ENCODE assay signal across 25 mouse cellular contexts in genomic region chr16:73449836-73450235, GRCm38 (mm10).
DNase-seq lines count a peak whose midpoint lies in the region; ATAC-seq and TF ChIP-seq lines count a peak whose summit lies in the region.
"Had no signal": no experiment of that assay in that cellular context is flagged by ENCODE, and none has a peak within 500 bp of the region (broad histone marks: within the 10 kb centered on the region; RNA-seq: fewer than 3 reads in every experiment).

No protein-coding gene starts in this region.

- 46% methylated on average over 7 of the region's 7 CpGs for WGBS in forebrain, embryonic 14.5 days
- WGBS in forebrain, embryonic 12.5 days = 72% methylated on average over 7 of the region's 7 CpGs
- 19% methylated on average over 7 of the region's 7 CpGs for WGBS in limb, embryonic 13.5 days

- TF ChIP-seq POLR2A in brain, embryonic 14.5 days (IDR thresholded peaks at IDR 0.05; ENCODE audit: borderline replicate concordance, extremely low read depth, insufficient read depth, insufficient read length, poor library complexity, severe bottlenecking) = no peak

- H3K27me3 ChIP-seq in forebrain, embryonic 14.5 days (replicated peaks; ENCODE audit: control insufficient read depth, insufficient read depth, low read length) = no peaks in the 10 kb centered on the region
- no peaks in the 10 kb centered on the region for H3K27me3 ChIP-seq in forebrain, embryonic 12.5 days
- H3K27me3 ChIP-seq in limb, embryonic 13.5 days = no peaks in the 10 kb centered on the region
- H3K27me3 ChIP-seq: embryonic facial prominence, embryonic 13.5 days; forebrain, embryonic 13.5 days; hindbrain, embryonic 13.5 days; intestine, embryonic 15.5 days had no signal

- H3K4me3 ChIP-seq in forebrain, embryonic 14.5 days (ENCODE audit: low read depth, low read length) = no peak overlapping the region
- H3K4me3 ChIP-seq in forebrain, embryonic 12.5 days (replicated peaks) = no peak overlapping the region
- H3K4me3 ChIP-seq in limb, embryonic 13.5 days = 0 out of 2 replicates have a peak overlapping the region, but pooled peaks have one; percentile 11
- H3K4me3 ChIP-seq: embryonic facial prominence, embryonic 13.5 days; forebrain, embryonic 13.5 days; gastrocnemius, adult 2 months; heart, embryonic 10.5 days; hindbrain, embryonic 13.5 days; intestine, embryonic 15.5 days had no signal

- H3K4me2 ChIP-seq in forebrain, embryonic 14.5 days (ENCODE audit: low read length) = no peak overlapping the region
- no peak overlapping the region for H3K4me2 ChIP-seq in forebrain, embryonic 12.5 days
- H3K4me2 ChIP-seq in limb, embryonic 13.5 days (replicated peaks) = peak overlapping the region; percentile 44
- H3K4me2 ChIP-seq: embryonic facial prominence, embryonic 13.5 days; forebrain, embryonic 13.5 days; hindbrain, embryonic 13.5 days; intestine, embryonic 15.5 days had no signal

- H3K27ac ChIP-seq in forebrain, embryonic 14.5 days (ENCODE audit: low read depth, low read length) = no peak overlapping the region
- H3K27ac ChIP-seq in forebrain, embryonic 12.5 days = no peak overlapping the region
- no peak overlapping the region for H3K27ac ChIP-seq in limb, embryonic 13.5 days
- H3K27ac ChIP-seq: embryonic facial prominence, embryonic 13.5 days; forebrain, embryonic 13.5 days; gastrocnemius, adult 2 months; heart, embryonic 10.5 days; hindbrain, embryonic 13.5 days; hindbrain, postnatal 0 days; intestine, embryonic 15.5 days had no signal

- no peaks in the 10 kb centered on the region for H3K4me1 ChIP-seq in forebrain, embryonic 14.5 days (ENCODE audit: control insufficient read depth, insufficient read depth, low read length)
- H3K4me1 ChIP-seq in forebrain, embryonic 12.5 days = no peaks in the 10 kb centered on the region
- peaks cover 14% of the 10 kb centered on the region for H3K4me1 ChIP-seq in limb, embryonic 13.5 days
- H3K4me1 ChIP-seq: embryonic facial prominence, embryonic 13.5 days; forebrain, embryonic 13.5 days; heart, embryonic 10.5 days; hindbrain, embryonic 13.5 days; intestine, embryonic 15.5 days had no signal

- no peak for TF ChIP-seq CTCF in brain, embryonic 14.5 days (IDR thresholded peaks at IDR 0.05; ENCODE audit: borderline replicate concordance, extremely low read depth, insufficient read depth, insufficient read length)

- peak; percentile 39 for DNase-seq in forebrain, embryonic 14.5 days (ENCODE audit: low spot score)
- DNase-seq in brain, embryonic 14.5 days (ENCODE audit: low read depth) = peak; percentile 46
- peak; percentile 80 for DNase-seq in hindlimb bud, embryonic 11.5 days (ENCODE audit: extremely low spot score, low read depth, low spot score)
- no peak for DNase-seq in thymus, adult 18-20 months
- no peak for DNase-seq in layer of hippocampus, postnatal 10 days (ENCODE audit: low spot score in 2 of 2)
- DNase-seq: adrenal gland, adult 8-10 months; adrenal gland, postnatal 36 days; B cell, adult 2 months; cerebellum, adult 11 months; cerebellum, adult 8-10 months; cerebellum, postnatal 14 days; gastrocnemius, adult 2 months; gastrocnemius, postnatal 25 days; heart, postnatal 10 days; kidney, adult 18-20 months had no signal

- H3K9me3 ChIP-seq in forebrain, embryonic 14.5 days (replicated peaks; ENCODE audit: control insufficient read depth, low read length) = no peaks in the 10 kb centered on the region
- H3K9me3 ChIP-seq in forebrain, embryonic 12.5 days = no peaks in the 10 kb centered on the region
- H3K9me3 ChIP-seq in limb, embryonic 13.5 days = no peaks in the 10 kb centered on the region
- H3K9me3 ChIP-seq: embryonic facial prominence, embryonic 13.5 days; forebrain, embryonic 13.5 days; G1E; heart, embryonic 10.5 days; hindbrain, embryonic 13.5 days; intestine, embryonic 15.5 days had no signal

- H3K9ac ChIP-seq in forebrain, embryonic 14.5 days (ENCODE audit: low read length) = no peak overlapping the region
- H3K9ac ChIP-seq in forebrain, embryonic 12.5 days = no peak overlapping the region
- no peak overlapping the region for H3K9ac ChIP-seq in limb, embryonic 13.5 days
- H3K9ac ChIP-seq: embryonic facial prominence, embryonic 13.5 days; forebrain, embryonic 13.5 days; hindbrain, embryonic 13.5 days; intestine, embryonic 15.5 days had no signal

- no peaks in the 10 kb centered on the region for H3K36me3 ChIP-seq in forebrain, embryonic 14.5 days (ENCODE audit: control insufficient read depth, insufficient read depth, low read length)
- H3K36me3 ChIP-seq in forebrain, embryonic 12.5 days (replicated peaks) = no peaks in the 10 kb centered on the region
- no peaks in the 10 kb centered on the region for H3K36me3 ChIP-seq in limb, embryonic 13.5 days
- H3K36me3 ChIP-seq: embryonic facial prominence, embryonic 13.5 days; G1E; heart, embryonic 10.5 days; hindbrain, embryonic 13.5 days; intestine, embryonic 15.5 days had no signal

- ATAC-seq in forebrain, embryonic 14.5 days = peak; percentile 46; the same call in 1 of the 2 replicates
- ATAC-seq in forebrain, embryonic 12.5 days (ENCODE audit: low FRiP score) = no peak
- peak; percentile 15; the same call in 1 of the 2 replicates for ATAC-seq in limb, embryonic 13.5 days (ENCODE audit: low FRiP score, low read depth)
- ATAC-seq: CD4-positive, CD25-positive, alpha-beta regulatory T cell, adult 4 months; forebrain, embryonic 13.5 days; hindbrain, postnatal 0 days; intestine, embryonic 15.5 days had no signal

Comparison
In these comparisons a context has a peak if more than half of its experiments do, and no peak if none do; other contexts are left out.
1. DNase-seq: peak in forebrain, embryonic 14.5 days (single experiment), brain, embryonic 14.5 days (single experiment) and hindlimb bud, embryonic 11.5 days (single experiment); none in thymus, adult 18-20 months (0 of 2) and layer of hippocampus, postnatal 10 days (0 of 2).